Mouse (Mus musculus) erythroblast, embryonic 14.5 days (primary cell): ENCODE results near the gene Lrrc58. TPM values are rescaled to one million over a fixed set of nuclear protein-coding genes. Genes with fewer than 3 reads are reported as not detected.

Experiments used
- H3K27me3 ChIP-seq: 2 replicates; pipeline ENCODE4 v1.6.1; 2012; ENCODE audit warnings: inconsistent platforms; ENCODE audit not compliant: control insufficient read depth
- H3K36me3 ChIP-seq: 2 replicates; pipeline ENCODE4 v1.6.1; 2012; ENCODE audit warnings: mild to moderate bottlenecking, inconsistent platforms; ENCODE audit not compliant: control insufficient read depth
- H3K4me1 ChIP-seq: 2 replicates; pipeline ENCODE4 v1.6.1; 2012; ENCODE audit warnings: inconsistent platforms; ENCODE audit not compliant: control insufficient read depth
- H3K4me3 ChIP-seq: replicated peaks from 2 replicates; pipeline ENCODE3; 2012; ENCODE audit warnings: moderate library complexity, mild to moderate bottlenecking, inconsistent platforms
- H3K9me3 ChIP-seq: 2 replicates; pipeline ENCODE4 v1.6.1; 2012; ENCODE audit warnings: low read length, inconsistent platforms, mixed read lengths; ENCODE audit not compliant: control insufficient read depth
- GATA1 ChIP-seq: IDR thresholded peaks from 2 replicates; pipeline ENCODE4 v1.6.1; 2012; ENCODE audit warnings: low read length, inconsistent platforms, mixed read lengths
- TAL1 ChIP-seq: IDR thresholded peaks from 3 replicates; pipeline ENCODE4 v1.6.1; 2012; ENCODE audit warnings: low read length, inconsistent platforms, mixed read lengths
- polyA plus RNA-seq: library from polyadenylated mRNA; stranded (reverse); fragments of >175 nt; gene quantifications from 2 replicates; pipeline ENCODE4 v1.2.3, GENCODE M21; 2012

Gene Lrrc58
- polyA plus RNA-seq, 1 experiment, result 0.06 TPM

GRCm38 (mm10) chr16:37911086-37911485, 42.9 kb downstream of the Lrrc58 start:
- H3K36me3 ChIP-seq, result no peaks in the 10 kb centered on the region
- H3K27me3 ChIP-seq, result peaks cover 20% of the 10 kb centered on the region
- TF ChIP-seq TAL1 (no peak), GATA1 (no peak)
- no peak overlapping the region for H3K4me3 ChIP-seq
- H3K4me1 ChIP-seq, result no peaks in the 10 kb centered on the region
- H3K9me3 ChIP-seq, result no peaks in the 10 kb centered on the region

GRCm38 (mm10) chr16:37916138-37916817, 48.1 kb downstream of the Lrrc58 start, which contains the start of gene Gpr156:
Gene Gpr156 (plus strand): TSS chr16:37916496.
- no peak for TF ChIP-seq TAL1
- no peak for TF ChIP-seq GATA1
- H3K4me1 ChIP-seq, result no peaks in the 10 kb centered on the region
- no peak within 1 kb of the TSS for H3K4me3 ChIP-seq
- H3K27me3 ChIP-seq, result peaks cover 42% of the 10 kb centered on the region
- no peaks in the 10 kb centered on the region; the same call in 1 of the 2 replicates for H3K9me3 ChIP-seq
- no peaks in the 10 kb centered on the region for H3K36me3 ChIP-seq

DNA sequence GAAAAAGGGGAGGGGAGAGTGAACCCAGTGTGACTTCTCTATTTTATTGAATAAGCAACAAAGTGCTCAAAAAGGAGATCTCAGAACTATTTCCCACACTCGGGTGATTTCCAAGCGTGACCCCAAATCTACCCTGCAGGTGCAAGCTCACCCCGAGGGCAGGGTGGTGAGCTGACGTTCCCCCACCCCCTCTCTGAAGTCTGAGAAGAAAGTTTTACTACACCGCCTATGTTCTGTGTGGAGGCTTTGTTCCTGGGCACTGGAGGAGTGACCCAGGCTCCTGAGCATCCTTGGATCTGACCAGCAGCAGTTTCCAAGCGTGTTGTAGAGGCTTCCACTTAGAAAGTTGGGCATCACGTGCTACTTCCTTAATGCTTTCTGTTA, 48.6 kb downstream of the Lrrc58 start:
- no peaks in the 10 kb centered on the region for H3K36me3 ChIP-seq
- H3K4me1 ChIP-seq, result no peaks in the 10 kb centered on the region
- peaks cover 42% of the 10 kb centered on the region for H3K27me3 ChIP-seq
- no peak for TF ChIP-seq TAL1
- TF ChIP-seq GATA1, result no peak
- H3K4me3 ChIP-seq, result no peak overlapping the region
- no peaks in the 10 kb centered on the region; the same call in 1 of the 2 replicates for H3K9me3 ChIP-seq

- Histone ChIP-seq H3K4me3 (no peak overlapping the region), H3K27me3 (peaks cover 42% of the 10 kb centered on the region), H3K9me3 (no peaks in the 10 kb centered on the region; the same call in 1 of the 2 replicates), H3K36me3 (no peaks in the 10 kb centered on the region), H3K4me1 (no peaks in the 10 kb centered on the region)
- TF ChIP-seq TAL1, result no peak
- no peak for TF ChIP-seq GATA1
Measured at GRCm38 (mm10) chr16:37919000-37919399, 50.8 kb downstream of the Lrrc58 start.

DNA sequence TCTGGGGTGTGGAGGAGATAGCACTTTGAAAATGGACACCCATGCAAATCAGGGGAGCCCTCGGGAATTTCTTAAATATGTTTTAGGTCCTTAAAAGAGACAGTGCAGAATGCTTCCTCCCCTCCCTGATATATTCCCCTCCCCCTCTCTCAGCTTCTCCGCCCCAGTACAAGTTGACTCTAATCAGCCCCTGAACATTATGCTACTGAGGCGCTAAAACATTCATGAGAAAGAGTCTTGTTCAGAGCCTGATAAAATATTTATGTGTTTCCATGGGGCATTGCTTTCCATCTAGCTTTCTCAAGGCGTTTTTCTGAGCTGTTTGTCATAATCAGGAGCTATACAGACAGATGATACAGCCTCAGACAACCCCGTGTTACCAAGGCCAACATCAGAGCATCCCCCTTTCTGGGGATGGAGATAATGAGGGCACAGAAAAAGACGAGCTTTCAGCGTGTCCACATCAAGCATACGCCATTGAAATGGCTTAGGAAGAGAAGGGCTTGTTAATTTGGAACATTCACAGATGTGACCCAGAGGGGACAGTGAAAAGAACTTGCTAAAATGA, 52.7 kb downstream of the Lrrc58 start:
- TF ChIP-seq TAL1 (no peak), GATA1 (no peak)
- no peak overlapping the region for H3K4me3 ChIP-seq
- H3K4me1 ChIP-seq, result no peaks in the 10 kb centered on the region
- H3K27me3 ChIP-seq, result peaks cover 23% of the 10 kb centered on the region
- no peaks in the 10 kb centered on the region for H3K36me3 ChIP-seq
- no peaks in the 10 kb centered on the region; the same call in 1 of the 2 replicates for H3K9me3 ChIP-seq

GRCm38 (mm10) chr16:37926087-37926486, 57.9 kb downstream of the Lrrc58 start:
- H3K27me3 ChIP-seq, result no peaks in the 10 kb centered on the region
- H3K4me1 ChIP-seq, result no peaks in the 10 kb centered on the region
- no peaks in the 10 kb centered on the region for H3K9me3 ChIP-seq
- H3K36me3 ChIP-seq, result no peaks in the 10 kb centered on the region
- no peak for TF ChIP-seq GATA1
- H3K4me3 ChIP-seq, result no peak overlapping the region

GRCm38 (mm10) chr16:37927117-37927516, 58.9 kb downstream of the Lrrc58 start:
- H3K4me1 ChIP-seq, result no peaks in the 10 kb centered on the region
- TF ChIP-seq TAL1 (no peak), GATA1 (no peak)
- no peaks in the 10 kb centered on the region for H3K27me3 ChIP-seq
- H3K36me3 ChIP-seq, result no peaks in the 10 kb centered on the region
- no peak overlapping the region for H3K4me3 ChIP-seq
- no peaks in the 10 kb centered on the region for H3K9me3 ChIP-seq

GRCm38 (mm10) chr16:37929006-37929405, 60.8 kb downstream of the Lrrc58 start:
- Histone ChIP-seq H3K4me3 (no peak overlapping the region), H3K9me3 (no peaks in the 10 kb centered on the region), H3K36me3 (no peaks in the 10 kb centered on the region), H3K27me3 (no peaks in the 10 kb centered on the region), H3K4me1 (no peaks in the 10 kb centered on the region)
- TF ChIP-seq GATA1 (no peak), TAL1 (no peak)

DNA sequence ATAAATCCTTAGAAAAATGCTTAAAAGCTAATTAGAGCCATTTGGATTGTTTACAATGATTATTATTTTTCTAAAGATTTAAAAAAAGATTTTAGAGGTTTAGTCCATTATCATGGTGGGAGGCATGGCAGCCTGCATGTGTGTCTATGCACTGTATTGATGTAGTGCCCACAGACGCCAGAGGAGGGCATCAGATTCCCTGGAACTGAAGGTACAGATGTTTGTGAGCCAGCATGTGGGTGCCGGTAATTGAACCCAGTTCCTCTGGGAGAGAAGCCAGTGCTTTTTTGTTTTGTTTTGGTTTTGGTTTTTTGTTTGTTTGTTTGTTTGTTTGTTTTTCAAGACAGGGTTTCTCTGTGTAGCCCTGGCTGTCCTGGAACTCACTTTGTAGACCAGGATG, 61.4 kb downstream of the Lrrc58 start:
- TF ChIP-seq TAL1 (no peak), GATA1 (no peak)
- no peaks in the 10 kb centered on the region for H3K27me3 ChIP-seq
- no peaks in the 10 kb centered on the region for H3K9me3 ChIP-seq
- no peak overlapping the region for H3K4me3 ChIP-seq
- no peaks in the 10 kb centered on the region for H3K4me1 ChIP-seq
- no peaks in the 10 kb centered on the region for H3K36me3 ChIP-seq
